Mouse (Mus musculus): Measurements from ENCODE around the gene Mettl7a1. TPM values are rescaled to one million over a fixed set of nuclear protein-coding genes. Genes with fewer than 3 reads are reported as not detected.
A peak's percentile ranks its signal among the peaks of the same experiment; 100 is the strongest.
"Not testable (repeated sequence)": the region's sequence is repeated elsewhere in the genome, so short reads cannot be mapped to it uniquely, and the experiment has no call there.

The Mettl7a1 gene
- total RNA-seq, 1 experiment = 11.6 TPM

DNA sequence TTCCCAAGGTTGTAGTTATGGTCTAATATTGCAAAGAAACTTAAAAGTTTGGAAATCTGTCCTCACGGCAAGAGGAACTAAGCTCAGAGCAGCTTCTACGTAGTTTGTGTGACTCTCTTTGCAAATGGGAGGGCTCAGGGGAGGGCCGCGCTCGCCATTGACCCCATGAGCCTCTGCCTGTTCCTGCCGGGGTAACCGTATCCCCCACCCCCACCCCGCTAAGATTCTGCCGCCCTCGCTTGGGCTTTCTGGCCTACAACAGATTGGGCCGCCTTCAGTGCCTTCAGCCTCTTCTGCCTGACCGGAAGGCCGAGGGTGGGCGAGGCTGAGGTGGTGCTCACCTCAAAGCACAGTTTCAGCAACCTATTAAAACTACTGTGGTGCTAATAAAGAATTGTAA, 32.5 kb upstream of the Mettl7a1 start:
- H3K4me1 ChIP-seq (ENCODE audit: control insufficient read depth in 2 of 2, insufficient read depth in 2 of 2, low read length in 2 of 2, poor library complexity in 1 of 2) = peaks cover 2 to 5% of the 10 kb centered on the region in 2 experiments; a peak in 3 of 4 replicates
- peak overlapping the region; percentile 99 for H3K27ac ChIP-seq (ENCODE audit: insufficient read depth, low read depth, low read length, poor library complexity, severe bottlenecking)
- peak overlapping the region; percentile 73 to 82 for H3K4me3 ChIP-seq (ENCODE audit: insufficient read depth in 1 of 2, low read depth in 1 of 2, low read length in 2 of 2, poor library complexity in 1 of 2, severe bottlenecking in 1 of 2)
- DNase-seq (ENCODE audit: low read depth, low spot score) = no peak
- peaks cover 2% of the 10 kb centered on the region; the same call in 1 of the 2 replicates for H3K9me3 ChIP-seq (ENCODE audit: control insufficient read depth, insufficient read depth, low read depth, low read length)
- H3K9ac ChIP-seq (ENCODE audit: insufficient read depth, low read depth, low read length, poor library complexity, severe bottlenecking) = peak overlapping the region; percentile 94
- TF ChIP-seq CHD2 (IDR thresholded peaks at IDR 0.05; ENCODE audit: low read depth, low read length) = no peak
- TF ChIP-seq HCFC1 (IDR thresholded peaks at IDR 0.05; ENCODE audit: borderline replicate concordance, insufficient read depth, low read length) = no peak
- no peak for TF ChIP-seq ZNF384 (IDR thresholded peaks at IDR 0.05; ENCODE audit: low read depth, low read length)
- no peak for TF ChIP-seq MAFK (IDR thresholded peaks at IDR 0.05; ENCODE audit: insufficient read depth, low read depth, low read length)
- no peak for TF ChIP-seq ZC3H11A (IDR thresholded peaks at IDR 0.05; ENCODE audit: borderline replicate concordance, low read depth, low read length)
- peaks cover 9% of the 10 kb centered on the region; the same call in 1 of the 2 replicates for H3K36me3 ChIP-seq (ENCODE audit: control insufficient read depth, insufficient read depth, low read length, poor library complexity, severe bottlenecking)
- in situ Hi-C loops (cut with MboI; ENCODE audit: low sequenced_read_pairs in 2 of 2, unreplicated experiment in 2 of 2) = no loop called here

- DNase-seq (ENCODE audit: low read depth, low spot score); in situ Hi-C loops (cut with MboI; ENCODE audit: low sequenced_read_pairs in 2 of 2, unreplicated experiment in 2 of 2); H3K36me3 ChIP-seq (ENCODE audit: control insufficient read depth, insufficient read depth, low read length, poor library complexity, severe bottlenecking); H3K9me3 ChIP-seq (ENCODE audit: control insufficient read depth, insufficient read depth, low read depth, low read length): not testable (repeated sequence)
- peak overlapping the region; percentile 94 for H3K27ac ChIP-seq (ENCODE audit: insufficient read depth, low read depth, low read length, poor library complexity, severe bottlenecking)
- peak overlapping the region; percentile 48 to 49; a peak in 3 of 4 replicates for H3K4me3 ChIP-seq (ENCODE audit: insufficient read depth in 1 of 2, low read depth in 1 of 2, low read length in 2 of 2, poor library complexity in 1 of 2, severe bottlenecking in 1 of 2)
- H3K4me1 ChIP-seq (ENCODE audit: control insufficient read depth in 2 of 2, insufficient read depth in 2 of 2, low read length in 2 of 2, poor library complexity in 1 of 2) = peaks cover 8 to 10% of the 10 kb centered on the region in 2 experiments
- peak overlapping the region; percentile 28; the same call in 1 of the 2 replicates for H3K9ac ChIP-seq (ENCODE audit: insufficient read depth, low read depth, low read length, poor library complexity, severe bottlenecking)
Observed at GRCm38 (mm10) chr15:100273791-100274308, 30.1 kb upstream of the Mettl7a1 start.

GRCm38 (mm10) chr15:100274790-100275559, 29.0 kb upstream of the Mettl7a1 start:
- H3K4me1 ChIP-seq (ENCODE audit: control insufficient read depth in 2 of 2, insufficient read depth in 2 of 2, low read length in 2 of 2, poor library complexity in 1 of 2) = peaks cover 8 to 10% of the 10 kb centered on the region in 2 experiments
- peak overlapping the region; percentile 72; the same call in 1 of the 2 replicates for H3K9ac ChIP-seq (ENCODE audit: insufficient read depth, low read depth, low read length, poor library complexity, severe bottlenecking)
- H3K36me3 ChIP-seq (ENCODE audit: control insufficient read depth, insufficient read depth, low read length, poor library complexity, severe bottlenecking) = peaks cover 4% of the 10 kb centered on the region; the same call in 1 of the 2 replicates
- TF ChIP-seq MAFK (IDR thresholded peaks at IDR 0.05; ENCODE audit: insufficient read depth, low read depth, low read length) (no peak), ZNF384 (IDR thresholded peaks at IDR 0.05; ENCODE audit: low read depth, low read length) (no peak), CHD2 (IDR thresholded peaks at IDR 0.05; ENCODE audit: low read depth, low read length) (no peak), ZC3H11A (IDR thresholded peaks at IDR 0.05; ENCODE audit: borderline replicate concordance, low read depth, low read length) (no peak), HCFC1 (IDR thresholded peaks at IDR 0.05; ENCODE audit: borderline replicate concordance, insufficient read depth, low read length) (no peak)
- H3K9me3 ChIP-seq (ENCODE audit: control insufficient read depth, insufficient read depth, low read depth, low read length) = no peaks in the 10 kb centered on the region
- no peak for DNase-seq (ENCODE audit: low read depth, low spot score)
- in situ Hi-C loops (cut with MboI; ENCODE audit: low sequenced_read_pairs in 2 of 2, unreplicated experiment in 2 of 2) = no loop called here
- H3K27ac ChIP-seq (ENCODE audit: insufficient read depth, low read depth, low read length, poor library complexity, severe bottlenecking) = peak overlapping the region; percentile 100
- H3K4me3 ChIP-seq (ENCODE audit: insufficient read depth in 1 of 2, low read depth in 1 of 2, low read length in 2 of 2, poor library complexity in 1 of 2, severe bottlenecking in 1 of 2) = peak overlapping the region; percentile 2 to 10; a peak in 2 of 4 replicates

- peaks cover 10% of the 10 kb centered on the region in 2 experiments for H3K4me1 ChIP-seq (ENCODE audit: control insufficient read depth in 2 of 2, insufficient read depth in 2 of 2, low read length in 2 of 2, poor library complexity in 1 of 2)
- peak overlapping the region; percentile 100 for H3K27ac ChIP-seq (ENCODE audit: insufficient read depth, low read depth, low read length, poor library complexity, severe bottlenecking)
- H3K4me3 ChIP-seq (ENCODE audit: insufficient read depth in 1 of 2, low read depth in 1 of 2, low read length in 2 of 2, poor library complexity in 1 of 2, severe bottlenecking in 1 of 2) = peak overlapping the region in 1 of 2 experiments; percentile 13; a peak in 1 of 4 replicates
- DNase-seq (ENCODE audit: low read depth, low spot score) = no peak
- TF ChIP-seq HCFC1 (IDR thresholded peaks at IDR 0.05; ENCODE audit: borderline replicate concordance, insufficient read depth, low read length) (no peak), CHD2 (IDR thresholded peaks at IDR 0.05; ENCODE audit: low read depth, low read length) (no peak), ZNF384 (IDR thresholded peaks at IDR 0.05; ENCODE audit: low read depth, low read length) (no peak), ZC3H11A (IDR thresholded peaks at IDR 0.05; ENCODE audit: borderline replicate concordance, low read depth, low read length) (no peak), MAFK (IDR thresholded peaks at IDR 0.05; ENCODE audit: insufficient read depth, low read depth, low read length) (peak; percentile 90)
- H3K9ac ChIP-seq (ENCODE audit: insufficient read depth, low read depth, low read length, poor library complexity, severe bottlenecking) = peak overlapping the region; percentile 29; the same call in 1 of the 2 replicates
- peaks cover 4% of the 10 kb centered on the region; the same call in 1 of the 2 replicates for H3K36me3 ChIP-seq (ENCODE audit: control insufficient read depth, insufficient read depth, low read length, poor library complexity, severe bottlenecking)
- in situ Hi-C loops (cut with MboI; ENCODE audit: low sequenced_read_pairs in 2 of 2, unreplicated experiment in 2 of 2) = no loop called here
- no peaks in the 10 kb centered on the region for H3K9me3 ChIP-seq (ENCODE audit: control insufficient read depth, insufficient read depth, low read depth, low read length)
Observed at GRCm38 (mm10) chr15:100276403-100276802, 27.5 kb upstream of the Mettl7a1 start.
